17 mouse cellular contexts compared by ENCODE assay signal in genomic region chr13:31819664-31820405, GRCm38 (mm10). TPM values are rescaled to one million over a fixed set of nuclear protein-coding genes. Genes with fewer than 3 reads are reported as not detected.
DNase-seq lines count a peak whose midpoint lies in the region; ATAC-seq and TF ChIP-seq lines count a peak whose summit lies in the region.
"Had no signal": no experiment of that assay in that cellular context is flagged by ENCODE, and none has a peak within 500 bp of the region (broad histone marks: within the 10 kb centered on the region; RNA-seq: fewer than 3 reads in every experiment).

No protein-coding gene starts in this region.

- peak overlapping the region; percentile 16; the same call in 1 of the 2 replicates for H3K9ac ChIP-seq in heart, embryonic 12.5 days
- no peak overlapping the region for H3K9ac ChIP-seq in midbrain, embryonic 11.5 days (ENCODE audit: low read length)
- no peak overlapping the region for H3K9ac ChIP-seq in midbrain, postnatal 0 days (replicated peaks; ENCODE audit: low read length, poor library complexity, severe bottlenecking)
- no peak overlapping the region for H3K9ac ChIP-seq in neural tube, embryonic 15.5 days (replicated peaks)

- no peak for DNase-seq in heart, postnatal 14 days
- DNase-seq in midbrain, embryonic 11.5 days (ENCODE audit: low spot score, missing footprints) = peak; percentile 87
- no peak for DNase-seq in midbrain, postnatal 0 days (ENCODE audit: low spot score)
- no peak for DNase-seq in limb, embryonic 10.5 days (ENCODE audit: low spot score)
- no peak for DNase-seq in thymus, postnatal 36 days
- DNase-seq: cerebellum, adult 11 months; layer of hippocampus, postnatal 36 days; lung, adult 2 months; right cerebral cortex, postnatal 25 days; thymus, adult 2 months had no signal

- H3K4me1 ChIP-seq in heart, embryonic 12.5 days (replicated peaks) = peaks cover 67% of the 10 kb centered on the region
- peaks cover 3% of the 10 kb centered on the region; the same call in 1 of the 2 replicates for H3K4me1 ChIP-seq in midbrain, embryonic 11.5 days (ENCODE audit: control insufficient read depth, insufficient read depth, low read length)
- no peaks in the 10 kb centered on the region for H3K4me1 ChIP-seq in midbrain, postnatal 0 days (ENCODE audit: insufficient read depth, low read length)
- peaks cover 96% of the 10 kb centered on the region for H3K4me1 ChIP-seq in limb, embryonic 10.5 days
- H3K4me1 ChIP-seq in neural tube, embryonic 15.5 days = peaks cover 7% of the 10 kb centered on the region; the same call in 1 of the 2 replicates

- peak overlapping the region; percentile 14; the same call in 1 of the 2 replicates for H3K4me3 ChIP-seq in heart, embryonic 12.5 days
- H3K4me3 ChIP-seq in midbrain, embryonic 11.5 days (ENCODE audit: low read depth, low read length) = no peak overlapping the region
- no peak overlapping the region for H3K4me3 ChIP-seq in midbrain, postnatal 0 days (ENCODE audit: low read depth, low read length)
- peak overlapping the region; percentile 0; the same call in 1 of the 2 replicates for H3K4me3 ChIP-seq in limb, embryonic 10.5 days
- no peak overlapping the region for H3K4me3 ChIP-seq in neural tube, embryonic 15.5 days (replicated peaks)

- no peaks in the 10 kb centered on the region for H3K36me3 ChIP-seq in heart, embryonic 12.5 days
- no peaks in the 10 kb centered on the region for H3K36me3 ChIP-seq in midbrain, embryonic 11.5 days (ENCODE audit: control insufficient read depth, insufficient read depth, low read length)
- H3K36me3 ChIP-seq in midbrain, postnatal 0 days (ENCODE audit: insufficient read depth, low read length) = no peaks in the 10 kb centered on the region
- no peaks in the 10 kb centered on the region for H3K36me3 ChIP-seq in limb, embryonic 10.5 days
- no peaks in the 10 kb centered on the region for H3K36me3 ChIP-seq in neural tube, embryonic 15.5 days
- H3K36me3 ChIP-seq: forebrain, embryonic 12.5 days had no signal

- H3K27me3 ChIP-seq in heart, embryonic 12.5 days (replicated peaks) = peaks cover 38% of the 10 kb centered on the region
- peaks cover 45% of the 10 kb centered on the region for H3K27me3 ChIP-seq in midbrain, embryonic 11.5 days (ENCODE audit: control insufficient read depth, insufficient read depth, low read length)
- H3K27me3 ChIP-seq in midbrain, postnatal 0 days (ENCODE audit: insufficient read depth, low read length) = peaks cover 40% of the 10 kb centered on the region
- peaks cover 83% of the 10 kb centered on the region for H3K27me3 ChIP-seq in limb, embryonic 10.5 days (ENCODE audit: low read depth, poor library complexity, severe bottlenecking)
- H3K27me3 ChIP-seq in neural tube, embryonic 15.5 days (replicated peaks) = peaks cover 63% of the 10 kb centered on the region

- ATAC-seq in heart, embryonic 12.5 days (ENCODE audit: insufficient number of reproducible peaks, low FRiP score) = no peak
- ATAC-seq in midbrain, embryonic 11.5 days (ENCODE audit: low FRiP score) = no peak
- no peak for ATAC-seq in midbrain, postnatal 0 days (ENCODE audit: low FRiP score)
- no peak for ATAC-seq in neural tube, embryonic 15.5 days (ENCODE audit: low FRiP score)
- ATAC-seq: CD4-positive, CD25-positive, alpha-beta regulatory T cell, adult 4 months; intestine, postnatal 0 days had no signal

- intact Hi-C loops in heart, postnatal 14 days (cut with DNase I) = no loop called here

- H3K27ac ChIP-seq in heart, embryonic 12.5 days (ENCODE audit: poor library complexity, severe bottlenecking) = peak overlapping the region; percentile 60
- H3K27ac ChIP-seq in midbrain, embryonic 11.5 days (ENCODE audit: low read depth, low read length) = no peak overlapping the region
- no peak overlapping the region for H3K27ac ChIP-seq in midbrain, postnatal 0 days (ENCODE audit: low read depth, low read length)
- peak overlapping the region; percentile 58 for H3K27ac ChIP-seq in limb, embryonic 10.5 days
- H3K27ac ChIP-seq in neural tube, embryonic 15.5 days (replicated peaks) = no peak overlapping the region
- H3K27ac ChIP-seq: forebrain, embryonic 12.5 days had no signal

- no peak for TF ChIP-seq CTCF in midbrain, postnatal 0 days (IDR thresholded peaks at IDR 0.05)

- 36% methylated on average over 14 of the region's 14 CpGs for WGBS in heart, embryonic 12.5 days
- 31% methylated on average over 14 of the region's 14 CpGs for WGBS in midbrain, embryonic 11.5 days
- WGBS in midbrain, postnatal 0 days = 45% methylated on average over 14 of the region's 14 CpGs
- WGBS in limb, embryonic 10.5 days = 20% methylated on average over 14 of the region's 14 CpGs
- WGBS in neural tube, embryonic 15.5 days = 41% methylated on average over 14 of the region's 14 CpGs

- peak overlapping the region; percentile 56 for H3K4me2 ChIP-seq in heart, embryonic 12.5 days
- H3K4me2 ChIP-seq in midbrain, embryonic 11.5 days = no peak overlapping the region
- H3K4me2 ChIP-seq in midbrain, postnatal 0 days (ENCODE audit: low read depth, low read length, poor library complexity, severe bottlenecking) = no peak overlapping the region
- H3K4me2 ChIP-seq in neural tube, embryonic 15.5 days = 0 out of 2 replicates have a peak overlapping the region, but pooled peaks have one; percentile 3

- no peaks in the 10 kb centered on the region for H3K9me3 ChIP-seq in heart, embryonic 12.5 days (replicated peaks)
- H3K9me3 ChIP-seq in midbrain, embryonic 11.5 days (ENCODE audit: control insufficient read depth, low read length) = no peaks in the 10 kb centered on the region
- no peaks in the 10 kb centered on the region for H3K9me3 ChIP-seq in midbrain, postnatal 0 days (ENCODE audit: low read length)
- H3K9me3 ChIP-seq in limb, embryonic 10.5 days (replicated peaks) = no peaks in the 10 kb centered on the region
- no peaks in the 10 kb centered on the region for H3K9me3 ChIP-seq in neural tube, embryonic 15.5 days (replicated peaks)
- H3K9me3 ChIP-seq: forebrain, embryonic 12.5 days had no signal

RNA-seq across cellular contexts. Expression of gene Foxc1, which starts 13.4 kb away (rescaled TPM):
- polyA plus RNA-seq in heart, embryonic 12.5 days (2016; fragmentation: Nextera tagmentation; extraction: Ambion mirVana) = 5.4 and 6.4 TPM in 2 replicates
- 1 to 10 TPM; 4.8 to 7.0 TPM for total RNA-seq in heart, postnatal 14 days (2021)
- 6.5 and 7.0 TPM in 2 replicates for polyA plus RNA-seq in midbrain, embryonic 11.5 days (2014; fragmentation: Nextera tagmentation; extraction: Ambion mirVana)
- total RNA-seq in midbrain, postnatal 0 days (2014; rRNA removed) = 12.6 and 17.1 TPM in 2 replicates
- polyA plus RNA-seq in midbrain, postnatal 0 days (2015; fragmentation: Nextera tagmentation; extraction: Ambion mirVana) = 1.8 and 2.2 TPM in 2 replicates
- polyA plus RNA-seq in limb, embryonic 10.5 days (2016; fragmentation: Nextera tagmentation; extraction: Ambion mirVana) = 0.74 and 1.8 TPM in 2 replicates
- 1.00 and 1.1 TPM in 2 replicates for polyA plus RNA-seq in neural tube, embryonic 15.5 days (2015; fragmentation: Nextera tagmentation; extraction: Ambion mirVana)
- total RNA-seq: granulocyte monocyte progenitor cell, adult 5-6 weeks; megakaryocyte progenitor cell, adult 5-6 weeks had no signal
- polyA plus RNA-seq: CD4-positive, CD25-positive, alpha-beta regulatory T cell, adult 4 months had no signal

Comparison
In these comparisons a context has a peak if more than half of its experiments do, and no peak if none do; other contexts are left out.
1. H3K27ac ChIP-seq: peak in heart, embryonic 12.5 days (single experiment) and limb, embryonic 10.5 days (single experiment); none in midbrain, embryonic 11.5 days (single experiment), midbrain, postnatal 0 days (single experiment) and neural tube, embryonic 15.5 days (single experiment).
2. H3K4me2 ChIP-seq: peak in heart, embryonic 12.5 days (single experiment) and neural tube, embryonic 15.5 days (single experiment); none in midbrain, embryonic 11.5 days (single experiment) and midbrain, postnatal 0 days (single experiment).
3. H3K4me3 ChIP-seq: peak in heart, embryonic 12.5 days (single experiment) and limb, embryonic 10.5 days (single experiment); none in midbrain, embryonic 11.5 days (single experiment), midbrain, postnatal 0 days (single experiment) and neural tube, embryonic 15.5 days (single experiment).